Mouse (Mus musculus) MN1 (cell line): Measurements from ENCODE around the gene Drap1.
A peak's percentile ranks its signal among the peaks of the same experiment; 100 is the strongest.

ENCODE experiments used
- DNase-seq: peaks from one replicate; pipeline ENCODE4 v3.0.0-alpha.2; 2016; ENCODE audit warnings: low spot score

Gene Drap1

DNA sequence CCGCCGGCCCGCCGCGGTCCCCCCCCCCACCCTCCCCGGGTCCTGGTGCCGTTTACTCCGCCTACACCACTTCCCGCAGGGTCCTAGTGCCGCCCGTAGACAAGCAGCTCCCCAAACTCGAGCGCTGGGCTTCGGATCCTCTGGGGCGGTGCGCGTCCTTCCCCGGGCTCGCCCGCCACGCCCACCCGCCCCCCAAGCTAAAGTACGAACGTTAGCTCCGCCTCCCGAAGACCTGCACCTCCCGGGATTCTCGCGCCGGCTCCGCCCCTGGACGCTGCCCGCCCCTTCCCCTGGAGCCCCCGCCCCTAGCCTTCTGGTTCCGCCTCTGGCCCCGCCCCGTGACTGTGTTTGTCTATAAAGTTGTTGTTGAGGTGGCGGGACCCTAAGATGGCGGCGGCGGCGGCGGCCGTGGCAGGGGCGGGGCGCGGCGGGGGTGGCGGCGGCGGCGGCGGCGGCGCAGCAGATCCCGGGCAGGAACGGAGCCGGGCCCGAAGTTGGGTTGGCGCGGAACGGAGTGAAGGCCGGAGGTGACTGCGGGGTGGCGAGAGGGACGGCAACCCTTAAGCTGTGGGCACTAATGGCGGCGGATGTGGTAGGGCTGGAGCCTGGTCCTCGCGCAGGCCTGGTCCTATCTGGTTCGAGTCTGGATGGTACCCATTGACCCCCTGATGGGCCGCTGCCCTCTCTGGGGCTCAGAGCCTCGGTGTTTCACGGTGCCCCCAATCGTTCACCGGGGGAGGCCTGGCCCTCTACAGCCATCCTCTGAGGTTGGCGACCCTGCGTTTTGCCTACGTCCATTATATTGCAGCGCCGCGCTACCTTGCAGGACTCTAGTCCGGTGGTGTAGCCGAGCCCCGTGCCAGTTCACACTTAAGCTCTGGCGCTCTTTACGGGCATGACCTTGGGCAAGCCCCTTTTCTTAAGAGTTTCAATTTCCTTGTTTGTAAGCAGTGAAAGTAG lies at the start of gene Drap1, which contains the start of gene AI837181:
Gene Drap1, minus strand, starts transcription at position 198 of the 960 bp plus-strand sequence.
Gene AI837181, plus strand, starts transcription at position 363 of the 960 bp plus-strand sequence.
- DNase-seq = peak; percentile 93

DNA sequence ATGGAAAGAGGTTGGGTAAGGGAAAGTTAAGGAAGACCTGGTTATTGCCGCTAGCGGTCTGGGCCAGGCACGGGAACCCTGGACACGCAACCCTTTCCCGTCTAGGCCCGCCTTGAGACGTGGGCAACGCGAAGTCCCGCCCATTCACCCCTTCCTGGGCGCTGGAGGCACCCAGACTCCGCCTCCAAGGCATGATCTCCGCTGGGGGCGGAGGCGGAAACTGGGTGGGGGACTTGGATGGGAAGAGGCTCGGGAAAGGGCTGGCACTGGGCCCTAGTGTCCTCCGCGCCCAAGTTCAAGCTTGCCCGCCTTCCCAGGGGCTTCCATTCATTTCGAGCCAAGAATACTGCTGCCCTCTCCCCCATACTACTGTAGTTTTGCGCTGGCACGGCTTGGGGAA lies 48.9 kb upstream of the Drap1 start, which contains the start of gene Efemp2:
Gene Efemp2, plus strand, starts transcription at position 235 of the 400 bp plus-strand sequence.
- no peak for DNase-seq

DNA sequence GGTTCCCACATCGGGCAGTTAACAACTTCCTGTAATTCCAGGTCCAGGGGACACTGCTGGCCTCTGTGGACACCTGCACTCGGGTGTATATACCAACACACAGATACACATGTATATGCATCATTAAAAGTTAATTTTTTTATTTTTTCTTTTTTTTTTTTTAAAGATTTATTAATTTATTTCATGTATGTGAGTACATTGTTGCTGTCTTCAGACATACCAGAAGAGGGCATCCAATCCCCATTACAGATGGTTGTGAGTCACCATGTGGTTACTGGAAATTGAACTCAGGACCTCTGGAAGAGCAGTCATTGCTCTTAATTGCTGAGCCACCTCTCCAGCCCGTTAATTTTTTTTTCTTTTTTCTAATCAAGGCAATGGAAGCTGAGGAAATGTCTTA lies 48.1 kb upstream of the Drap1 start:
- no peak for DNase-seq

DNA sequence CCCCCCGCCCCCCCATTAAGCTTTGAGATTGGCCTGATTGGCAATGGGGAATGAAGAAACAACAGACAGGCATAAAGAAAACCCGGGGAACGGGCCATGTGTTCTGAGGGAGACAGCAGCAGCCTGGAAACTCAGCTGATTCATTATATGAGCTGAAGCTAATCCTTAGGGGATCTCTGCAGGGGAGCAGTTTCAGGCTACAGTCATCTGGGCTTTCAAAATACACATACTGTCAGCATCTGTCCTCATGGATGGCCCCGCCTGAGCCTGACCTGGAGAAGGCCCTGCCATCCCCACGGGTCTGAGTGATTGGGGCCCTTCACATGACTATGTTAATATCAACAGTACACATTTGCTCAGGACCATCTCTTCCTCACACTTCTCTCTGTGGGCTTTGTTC lies 47.1 kb upstream of the Drap1 start:
- peak; percentile 47 for DNase-seq

DNA sequence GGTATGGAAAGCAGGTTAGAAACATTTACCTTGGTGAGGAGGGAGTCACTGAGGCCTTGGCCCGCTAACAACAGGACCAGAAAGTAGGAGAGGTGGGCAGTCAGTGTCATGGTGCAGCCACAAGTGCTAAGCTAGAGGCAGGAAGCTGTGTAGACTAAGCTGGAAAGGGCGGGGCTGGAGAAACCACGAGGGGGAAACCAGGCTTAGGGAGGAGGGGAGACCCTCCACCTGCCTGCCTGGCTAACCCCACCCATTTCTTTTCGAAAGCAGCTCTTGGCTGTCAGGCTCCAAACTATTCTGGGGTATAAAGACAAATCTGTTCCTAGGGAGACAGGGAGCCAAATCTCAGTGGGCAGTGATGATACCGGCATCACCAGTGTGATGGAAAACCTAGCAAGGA lies 43.6 kb upstream of the Drap1 start, which contains the start of gene Ctsw:
Gene Ctsw, minus strand, starts transcription at position 134 of the 400 bp plus-strand sequence.
- DNase-seq = no peak

DNA sequence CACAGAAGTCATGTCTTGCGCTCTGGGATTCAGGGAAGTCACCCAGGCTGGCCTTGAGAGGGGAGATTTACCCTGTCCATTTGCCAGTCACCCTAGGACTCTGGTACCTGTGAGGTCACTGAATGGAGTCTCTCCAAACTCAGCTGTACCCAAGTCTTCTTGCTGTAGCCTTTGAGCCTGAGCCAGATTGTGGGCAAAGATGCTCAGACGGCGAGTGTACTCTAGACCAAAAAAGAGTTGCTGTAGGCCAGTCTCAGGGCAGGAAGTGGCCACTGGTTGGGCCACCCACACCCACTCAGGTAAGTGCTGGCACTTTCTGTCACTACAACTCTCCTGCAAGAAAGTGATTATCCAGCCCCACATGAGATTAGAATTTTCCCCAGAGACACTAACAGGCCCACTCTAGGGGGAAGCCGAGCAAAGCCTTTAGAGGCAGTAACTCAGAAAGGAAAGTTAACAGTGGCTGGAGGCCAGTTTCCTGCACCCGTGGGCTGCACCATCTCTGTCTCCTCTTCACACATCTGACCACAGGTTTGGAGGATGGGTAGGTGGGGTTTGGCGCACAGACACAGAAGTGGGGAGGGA lies 42.2 kb upstream of the Drap1 start:
- no peak for DNase-seq

DNA sequence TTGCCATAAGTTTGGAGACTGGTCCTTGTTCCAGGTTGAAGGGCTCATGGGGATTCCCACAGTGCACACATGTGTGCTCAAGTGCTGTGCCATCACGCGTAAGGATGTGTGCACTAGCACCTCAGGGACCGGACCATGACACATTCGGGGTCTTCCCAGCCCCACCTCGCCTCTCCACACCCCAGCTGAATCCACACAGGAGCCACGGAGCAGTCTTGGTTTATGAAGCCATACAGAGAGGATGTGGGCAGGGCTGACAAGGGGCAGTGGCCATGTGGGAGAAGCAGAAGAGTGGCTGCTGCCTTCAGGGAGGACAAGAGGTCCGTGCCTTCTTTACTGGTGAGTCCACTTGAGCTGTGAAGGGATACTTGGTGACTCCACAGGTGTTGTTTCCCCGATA lies 40.3 kb upstream of the Drap1 start:
- no peak for DNase-seq

DNA sequence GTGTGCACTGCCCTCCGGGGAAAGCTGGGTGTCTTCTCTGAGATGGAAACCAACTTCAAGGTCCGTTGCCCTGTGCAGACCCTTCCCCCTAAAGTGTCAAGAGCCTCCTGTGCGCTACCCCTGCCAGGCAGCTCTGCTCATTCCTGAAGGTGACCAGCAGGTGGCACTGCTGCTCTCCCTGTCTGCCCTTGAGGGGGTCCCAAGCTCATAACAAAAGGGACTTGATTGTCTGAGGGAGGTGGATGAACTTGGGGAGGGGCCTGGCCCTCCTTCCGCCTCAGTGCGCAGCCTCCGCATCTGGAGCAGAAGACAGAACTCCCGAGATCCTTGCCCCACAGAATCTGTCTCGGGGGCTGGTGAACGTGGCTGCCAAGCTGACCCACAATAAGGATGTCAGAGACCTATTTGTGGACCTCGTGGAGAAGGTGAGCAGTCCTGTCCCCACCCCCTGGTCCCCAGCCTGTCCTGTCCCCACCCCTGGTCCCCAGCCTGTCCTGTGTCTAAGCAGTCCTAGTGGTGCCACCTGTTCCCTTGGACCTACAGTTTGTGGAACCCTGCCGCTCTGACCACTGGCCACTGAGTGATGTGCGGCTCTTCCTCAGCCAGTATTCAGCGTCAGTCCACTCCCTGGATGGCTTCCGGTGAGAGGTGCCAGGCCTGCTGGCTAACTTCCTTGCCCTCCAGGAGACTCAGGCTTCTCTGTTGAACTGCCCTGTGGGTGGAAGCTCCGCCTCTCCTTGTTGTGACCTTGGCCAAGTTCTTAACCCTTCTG lies 39.2 kb upstream of the Drap1 start:
- peak; percentile 25 for DNase-seq

DNA sequence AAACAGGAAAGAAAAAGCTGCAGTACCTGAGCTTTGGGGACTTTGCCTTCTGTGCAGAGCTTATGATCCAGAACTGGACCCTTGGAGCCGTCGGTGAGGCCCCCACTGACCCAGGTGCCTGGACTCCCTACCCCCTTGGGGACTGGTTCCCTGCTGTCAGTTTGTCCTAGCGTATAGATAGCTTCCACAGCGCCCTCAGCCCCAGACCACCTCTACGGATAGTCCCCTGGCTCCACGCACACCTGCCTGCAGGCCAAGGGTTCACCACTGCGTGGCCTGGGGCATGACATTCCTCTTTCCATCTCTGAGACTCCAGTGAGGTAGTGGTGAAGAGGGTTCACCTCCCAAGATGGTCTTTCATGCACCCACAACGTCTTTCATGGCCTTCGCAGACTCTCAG lies 38.4 kb upstream of the Drap1 start:
- DNase-seq = no peak

DNA sequence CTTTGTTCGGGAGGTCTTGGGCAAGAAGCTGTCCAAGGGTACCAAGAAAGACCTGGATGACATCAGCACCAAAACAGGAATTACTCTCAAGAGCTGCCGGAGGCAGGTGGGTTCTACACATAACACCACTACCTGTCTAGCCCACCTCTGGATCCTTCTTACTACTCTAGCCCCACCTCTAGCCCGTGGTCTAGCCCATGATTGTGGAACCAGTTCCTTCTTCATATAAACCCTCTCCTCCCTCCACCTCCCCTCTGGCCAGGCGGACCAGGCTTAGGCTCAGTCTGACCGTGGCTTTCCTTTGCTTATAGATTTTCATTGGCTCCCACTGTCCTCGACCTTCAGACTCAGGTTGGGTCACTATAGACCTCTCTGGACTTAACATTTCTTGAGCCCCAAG lies 36.6 kb upstream of the Drap1 start:
- DNase-seq = no peak

DNA sequence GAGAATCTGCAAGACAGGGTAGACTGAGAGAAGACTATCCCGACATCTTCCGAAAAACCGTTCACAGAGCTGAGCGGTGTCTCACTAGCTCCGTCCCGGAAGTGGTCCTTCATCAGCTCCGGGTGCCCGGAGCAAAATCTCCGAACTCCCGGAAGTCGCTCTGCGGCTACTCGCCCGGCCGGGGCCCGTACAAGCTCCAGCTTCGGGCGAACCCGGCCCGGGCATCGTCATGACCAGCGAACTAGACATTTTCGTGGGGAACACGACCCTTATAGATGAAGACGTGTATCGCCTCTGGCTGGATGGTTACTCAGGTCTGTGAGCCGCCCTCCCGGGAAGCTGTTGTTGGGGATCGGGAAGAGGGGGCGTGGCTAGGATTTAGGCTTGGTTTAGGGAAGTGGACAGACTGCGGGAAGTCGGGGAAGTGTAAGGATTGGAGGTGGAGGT lies 35.7 kb upstream of the Drap1 start, which contains the start of gene Fibp:
Gene Fibp, plus strand, starts transcription at position 151 of the 447 bp plus-strand sequence.
- DNase-seq = peak; percentile 85

DNA sequence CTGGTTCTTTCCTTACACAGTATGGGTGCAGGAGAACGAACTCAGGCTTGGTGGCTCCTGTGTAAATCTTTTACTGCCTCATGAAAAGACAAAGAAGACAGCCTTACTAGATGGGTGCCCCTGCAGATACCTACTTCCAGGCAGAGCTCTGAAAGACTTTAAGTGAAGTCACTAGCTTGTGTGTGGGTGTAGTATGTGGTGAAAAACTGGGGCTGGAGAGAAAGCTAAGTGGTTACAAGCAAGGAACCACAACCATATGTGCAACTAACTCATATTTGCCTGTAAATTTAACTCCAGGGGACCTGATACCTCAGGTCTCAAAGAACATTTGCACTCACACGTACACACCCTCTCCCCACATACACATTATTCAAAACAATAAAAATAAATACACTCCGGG lies 35.1 kb upstream of the Drap1 start:
- DNase-seq = no peak

DNA sequence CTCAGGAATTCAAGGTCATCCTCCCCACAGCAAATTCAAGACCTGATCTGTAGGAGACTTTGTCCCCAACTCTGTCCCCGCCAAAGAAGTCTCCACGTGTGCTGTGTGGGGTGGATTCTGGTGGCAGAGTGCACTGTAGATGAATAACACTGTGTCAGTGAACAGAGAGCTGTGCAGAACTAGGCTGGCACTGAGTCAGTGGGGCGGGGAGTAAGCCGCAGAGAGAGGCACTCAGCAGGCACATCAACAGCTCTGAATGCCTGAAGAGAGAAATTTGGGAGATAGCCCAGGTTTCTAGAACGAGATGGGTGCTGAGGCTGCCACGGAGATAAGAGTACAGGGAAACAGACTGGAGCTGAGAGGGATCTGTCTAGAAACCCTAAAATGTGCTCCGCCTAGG lies 34.2 kb upstream of the Drap1 start:
- peak; percentile 16 for DNase-seq

DNA sequence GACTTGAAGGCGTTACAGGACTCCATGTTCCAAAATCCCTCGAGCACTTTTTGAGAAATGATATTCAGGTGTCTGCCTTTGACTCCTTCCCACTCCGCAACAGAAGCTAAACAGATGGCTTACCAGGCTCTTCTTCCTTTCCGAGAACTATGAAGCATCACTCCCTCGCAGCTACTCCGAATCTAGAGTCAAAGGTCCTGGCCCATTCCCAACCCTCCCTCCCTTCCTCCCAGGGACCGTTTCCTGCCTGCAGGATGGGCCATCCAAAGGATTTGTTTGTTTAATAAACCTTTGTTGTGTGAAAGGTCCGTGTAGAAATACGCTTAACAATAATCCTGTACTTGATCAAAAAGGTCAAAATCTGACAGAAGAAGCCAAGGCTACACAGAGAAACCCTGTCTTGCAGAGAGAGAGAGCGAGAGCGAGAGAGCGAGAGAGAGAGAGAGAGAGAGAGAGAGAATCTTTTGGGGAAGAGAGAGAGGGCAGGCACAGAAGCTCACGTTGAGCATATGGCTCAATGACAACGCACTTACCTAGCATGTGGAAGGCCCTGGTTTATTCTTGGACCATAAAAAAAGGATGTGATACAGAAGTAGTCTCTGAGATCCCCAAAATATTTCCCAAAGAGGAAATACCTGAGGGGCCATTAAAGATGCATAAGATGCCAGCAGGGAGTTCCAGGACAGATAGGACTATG lies 33.1 kb upstream of the Drap1 start, which contains the start of gene Ccdc85b:
Gene Ccdc85b, minus strand, starts transcription at position 149 of the 697 bp plus-strand sequence.
- no peak for DNase-seq

DNA sequence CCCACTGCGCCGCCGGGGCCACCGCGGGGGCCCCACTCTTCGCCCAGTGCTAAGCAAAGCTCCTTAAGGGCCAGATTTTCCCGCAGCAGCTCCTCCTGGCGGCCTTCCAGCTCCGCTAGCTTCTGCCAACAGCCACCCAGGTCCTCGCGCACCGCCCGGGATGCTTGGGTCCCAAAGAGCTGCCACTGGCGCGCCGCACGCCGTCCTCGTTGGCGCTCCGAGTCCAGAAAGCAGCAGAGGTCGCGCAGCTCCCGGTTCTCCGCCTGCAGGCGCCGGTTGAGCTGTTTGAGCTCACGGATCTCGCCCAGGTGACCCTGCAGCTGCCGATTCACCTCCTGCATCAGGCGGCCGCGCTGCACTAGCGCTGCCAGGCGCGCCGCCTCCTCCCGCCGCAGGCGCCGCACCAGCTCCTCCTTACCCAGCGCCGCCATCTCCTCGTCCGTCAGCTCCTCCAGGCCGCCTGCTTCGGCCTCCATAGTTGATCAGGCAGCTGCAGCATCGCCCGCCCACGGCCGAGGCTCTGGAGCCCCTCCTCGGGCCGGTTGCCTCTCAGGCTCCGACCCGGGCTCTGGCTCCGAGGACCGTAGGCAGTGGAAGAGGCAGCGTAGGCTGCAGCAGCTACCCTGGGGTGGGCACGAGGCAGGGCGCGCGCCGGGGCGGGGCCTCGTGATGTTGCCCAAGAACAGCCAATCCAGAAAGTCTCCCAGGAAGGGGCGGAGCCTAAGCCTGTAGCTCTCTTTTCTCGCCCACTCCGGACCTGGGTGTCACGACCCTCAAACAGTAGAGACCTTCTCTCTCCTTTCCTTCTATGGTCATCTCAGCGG lies 32.4 kb upstream of the Drap1 start:
- DNase-seq = peak; percentile 86

DNA sequence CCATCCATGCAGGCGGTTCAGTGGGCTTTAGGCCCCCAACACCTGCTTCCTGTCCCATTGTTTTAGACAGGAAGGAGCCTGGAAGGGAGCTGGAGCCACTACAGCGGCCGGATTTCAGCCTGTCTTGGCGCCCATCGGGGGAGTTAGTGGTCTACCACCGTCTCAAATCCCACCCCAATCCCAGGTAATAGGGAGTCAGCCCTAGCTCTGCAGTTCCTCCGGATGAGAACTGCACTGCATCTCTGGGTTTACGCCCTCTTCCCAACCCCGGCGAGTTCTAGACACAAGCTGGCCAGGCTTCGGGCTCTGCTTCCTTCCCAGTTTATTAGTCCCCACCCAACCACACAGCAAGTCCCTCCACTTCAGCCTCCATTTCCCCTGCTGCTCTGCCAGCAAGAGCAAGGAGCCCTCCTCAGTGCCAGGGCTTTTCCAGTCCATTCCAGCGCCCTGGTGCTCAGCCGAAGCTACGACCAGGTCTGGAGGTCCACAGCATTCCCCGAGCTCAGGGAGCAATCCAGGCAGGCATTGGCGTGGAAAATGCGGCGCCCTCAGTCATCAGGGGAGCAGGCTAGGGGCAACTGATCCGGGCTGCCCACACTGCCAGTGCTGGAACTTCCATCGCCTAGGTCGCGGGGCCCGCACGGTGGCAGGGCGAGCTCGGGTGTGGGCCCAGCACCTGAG lies 31.6 kb upstream of the Drap1 start:
- DNase-seq = no peak

DNA sequence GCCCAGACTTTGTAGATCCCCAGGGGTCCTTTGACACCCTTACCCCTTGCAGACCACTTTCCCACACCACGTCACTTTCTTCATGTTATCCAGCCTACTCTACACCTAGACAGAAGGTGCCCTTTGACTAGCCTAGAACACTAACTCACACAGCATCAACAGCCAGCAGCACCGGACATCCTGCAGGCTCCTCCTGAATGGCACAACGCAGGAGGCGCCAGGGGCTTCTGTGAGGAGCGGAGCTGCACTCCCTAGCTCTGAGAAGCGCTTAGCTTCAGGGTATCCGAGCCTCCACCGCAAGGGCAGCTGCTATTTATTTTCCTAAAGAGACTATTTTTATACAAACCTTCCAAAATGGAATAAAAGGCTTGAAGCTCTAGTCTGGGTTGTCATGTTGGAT lies 30.8 kb upstream of the Drap1 start:
- no peak for DNase-seq

DNA sequence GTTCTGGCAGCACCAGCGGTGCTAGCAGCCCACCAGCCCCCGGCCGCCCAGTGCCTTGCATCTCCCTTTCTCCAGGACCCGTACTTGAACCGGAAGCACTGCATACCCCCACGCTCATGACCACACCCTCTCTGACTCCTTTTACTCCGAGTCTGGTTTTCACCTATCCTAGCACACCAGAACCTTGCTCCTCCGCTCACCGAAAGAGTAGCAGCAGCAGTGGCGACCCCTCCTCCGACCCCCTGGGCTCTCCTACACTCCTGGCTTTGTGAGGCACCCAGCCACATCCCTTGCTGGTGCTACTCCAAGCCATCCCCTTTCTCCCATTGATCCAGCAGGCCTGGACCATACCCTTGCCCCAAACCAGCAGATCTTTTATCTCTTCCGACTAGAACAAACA lies 30.3 kb upstream of the Drap1 start:
- DNase-seq = no peak

DNA sequence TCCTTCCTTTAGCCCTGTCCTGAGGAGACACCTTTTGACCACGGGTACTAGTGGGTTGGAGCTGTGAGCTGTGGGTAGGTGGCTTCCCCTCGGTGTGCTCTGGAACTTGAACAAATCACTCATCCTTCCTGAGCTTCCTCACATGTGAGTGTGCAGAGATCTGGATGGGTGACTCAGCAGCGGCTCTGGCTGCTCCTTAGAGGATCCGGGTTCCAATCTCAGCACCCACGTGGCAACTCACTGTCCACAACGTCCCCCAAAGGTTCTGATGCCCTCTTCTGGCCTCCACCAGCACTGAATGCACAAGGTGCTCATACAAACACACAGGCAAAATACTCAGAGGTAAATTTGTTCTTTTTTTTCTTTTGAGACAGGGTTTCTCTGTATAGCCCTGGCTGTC lies 27.0 kb upstream of the Drap1 start:
- DNase-seq = no peak

DNA sequence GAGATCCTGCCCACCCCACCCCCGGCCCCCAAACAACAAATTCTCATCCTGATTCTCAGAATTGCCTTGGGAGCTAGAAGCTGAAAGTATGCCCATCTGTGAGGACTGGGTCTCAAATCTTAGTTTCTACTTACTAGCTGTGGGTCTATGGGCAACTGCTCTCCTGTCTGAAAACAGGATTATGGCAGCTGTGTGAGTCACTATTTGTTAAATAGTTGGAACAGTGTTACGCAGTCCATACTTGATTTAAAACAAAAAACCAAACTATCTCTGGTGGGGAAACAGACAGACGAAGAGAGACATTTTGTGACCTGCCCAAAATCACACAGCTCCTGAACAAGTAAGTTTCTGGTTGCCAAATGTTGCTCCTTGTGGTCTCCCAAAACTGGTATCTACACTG lies 24.9 kb upstream of the Drap1 start:
- DNase-seq = no peak
